Mouse (Mus musculus) kidney, postnatal 4 days (tissue): Measurements from ENCODE around the gene Syngr1.
"Not testable (repeated sequence)": the region's sequence is repeated elsewhere in the genome, so short reads cannot be mapped to it uniquely, and the experiment has no call there.

Experiments used
- DNase-seq, 2 experiments: peaks; one replicate each; pipeline ENCODE4 v3.0.0; 2021; ENCODE audit warnings: mixed read lengths in 2 of 2

Syngr1 gene

DNA sequence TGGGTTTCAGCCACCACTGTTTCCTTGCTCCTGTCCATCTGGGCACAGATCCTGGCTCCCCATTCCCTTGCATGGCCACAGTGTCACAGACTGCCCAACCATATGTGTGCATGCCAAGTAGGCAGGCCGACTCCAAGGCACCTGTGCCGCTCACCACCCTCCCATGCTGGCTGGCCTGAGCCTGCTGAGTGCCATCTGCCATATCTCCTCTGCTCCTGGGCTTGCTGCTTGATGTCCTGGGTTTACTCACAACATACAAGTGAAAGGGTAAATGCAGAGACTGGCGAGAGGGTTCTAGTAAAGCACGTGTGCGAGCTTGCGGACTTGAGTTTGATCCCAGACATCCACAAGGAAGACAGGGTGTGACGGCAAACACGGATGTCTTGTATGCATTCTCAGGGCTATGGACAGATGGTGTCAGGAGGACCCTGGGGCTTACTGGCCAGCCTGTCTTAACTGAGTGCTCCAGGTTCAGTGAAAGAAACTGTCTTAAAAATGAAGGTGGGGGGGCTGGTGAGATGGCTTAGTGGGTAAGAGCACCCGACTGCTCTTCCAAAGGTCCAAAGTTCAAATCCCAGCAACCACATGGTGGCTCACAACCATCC lies 30.7 kb downstream of the Syngr1 start:
- DNase-seq = no peak

DNA sequence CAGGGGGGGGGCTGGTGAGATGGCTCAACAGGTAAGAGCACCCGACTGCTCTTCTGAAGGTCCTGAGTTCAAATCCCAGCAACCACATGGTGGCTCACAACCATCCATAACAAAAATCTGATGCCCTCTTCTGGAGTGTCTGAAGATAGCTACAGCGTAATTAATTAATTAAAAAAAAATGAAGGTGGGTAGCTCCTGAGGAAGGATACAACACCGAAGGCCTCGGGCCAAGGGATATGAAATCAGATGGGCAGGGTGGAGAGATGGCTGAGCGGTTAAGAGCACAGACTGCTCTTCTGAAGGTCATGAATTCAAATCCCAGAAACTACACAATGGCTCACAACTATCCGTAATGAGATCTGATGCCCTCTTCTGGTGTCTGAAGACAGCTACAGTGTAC lies 31.3 kb downstream of the Syngr1 start:
- DNase-seq = not testable (repeated sequence)

GRCm38 (mm10) chr15:80124651-80125050 lies 33.5 kb downstream of the Syngr1 start:
- DNase-seq = peak in 1 of 2 experiments; percentile 28

DNA sequence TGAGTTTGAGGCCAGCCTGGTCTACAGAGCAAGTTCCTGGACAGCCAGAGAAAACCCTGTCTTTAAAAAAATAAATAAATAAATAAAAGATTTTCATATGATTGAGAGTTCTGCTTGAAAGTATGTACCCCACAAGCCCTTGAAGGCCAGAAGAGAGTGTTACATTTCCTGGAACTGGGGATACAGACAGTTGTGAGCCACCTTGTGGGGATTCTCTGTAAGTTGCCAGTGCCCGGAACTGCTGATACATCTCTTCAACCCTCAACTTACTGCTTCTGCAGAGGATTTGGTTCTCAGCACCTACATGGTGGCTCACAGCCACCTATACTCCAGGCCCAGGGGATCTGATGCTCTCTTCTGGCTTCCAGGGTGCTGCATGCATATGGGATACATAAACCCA lies 36.1 kb downstream of the Syngr1 start:
- peak in 1 of 2 experiments; percentile 25 for DNase-seq

- no peak for DNase-seq
These were observed 38.8 kb downstream of the Syngr1 start for GRCm38 (mm10) chr15:80129982-80130381.

GRCm38 (mm10) chr15:80130689-80131088 lies 39.6 kb downstream of the Syngr1 start:
- DNase-seq = no peak

- no peak for DNase-seq
These were observed 40.3 kb downstream of the Syngr1 start for GRCm38 (mm10) chr15:80131421-80131820.

GRCm38 (mm10) chr15:80132452-80132851 lies 41.3 kb downstream of the Syngr1 start:
- peak; percentile 25 to 33 for DNase-seq

DNA sequence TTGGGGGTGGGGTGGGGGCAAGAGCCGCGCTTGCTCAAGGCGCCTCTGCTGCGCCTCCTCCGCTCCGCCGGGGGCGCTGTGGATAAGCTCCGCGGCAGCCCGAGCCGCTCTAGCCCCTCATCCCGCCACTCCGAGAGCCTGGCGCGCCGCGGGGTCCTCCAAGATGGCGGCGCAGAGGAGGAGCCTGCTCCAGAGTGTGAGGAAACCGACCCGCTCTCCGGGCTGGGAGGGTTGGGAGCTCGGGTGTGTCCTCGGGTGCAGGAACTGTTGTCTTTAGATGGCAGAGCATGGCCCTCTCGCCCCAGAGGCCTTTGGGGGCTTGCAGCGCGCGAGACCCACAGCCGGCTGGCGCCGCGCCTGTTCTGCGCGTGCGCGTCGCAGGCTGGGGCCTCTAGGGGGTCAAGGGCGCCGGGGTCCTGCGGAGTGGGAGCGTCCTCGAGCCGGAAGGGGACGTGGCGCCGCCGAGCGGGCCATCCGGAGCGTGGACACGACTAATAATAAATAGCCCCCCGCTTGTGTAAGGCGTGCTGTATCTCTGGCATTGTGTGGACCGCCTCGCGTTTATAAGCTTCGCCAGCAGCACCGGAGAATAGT lies 42.0 kb downstream of the Syngr1 start, which contains the start of gene Tab1:
Gene Tab1 (plus strand): TSS at position 135 of the 594 bp plus-strand sequence.
- DNase-seq = peak; percentile 94 to 97

GRCm38 (mm10) chr15:80133682-80134449 lies 42.7 kb downstream of the Syngr1 start:
- peak in 1 of 2 experiments; percentile 44 for DNase-seq

- DNase-seq = no peak
These were observed 43.3 kb downstream of the Syngr1 start for GRCm38 (mm10) chr15:80134450-80134847.

DNA sequence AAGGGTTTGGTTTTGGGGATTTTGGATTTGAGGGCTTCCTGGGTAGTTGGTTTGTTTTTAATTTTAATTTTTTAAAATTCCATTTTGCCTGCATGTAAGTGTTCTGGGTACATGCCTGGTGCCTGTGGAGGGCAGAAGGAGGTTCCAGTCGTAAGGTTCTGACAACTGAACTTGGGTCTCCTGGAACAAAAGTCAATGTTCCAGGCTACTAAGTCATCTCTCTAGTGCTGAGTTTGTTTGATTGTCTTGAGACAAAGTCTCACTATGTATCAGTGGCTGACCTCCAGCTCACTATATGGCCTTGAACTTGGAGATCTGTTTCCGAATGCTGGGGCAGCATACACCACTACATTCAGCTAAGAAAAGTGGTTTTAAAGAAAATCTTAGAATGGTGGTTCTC lies 44.4 kb downstream of the Syngr1 start:
- no peak for DNase-seq

- no peak for DNase-seq
These were observed 45.5 kb downstream of the Syngr1 start for GRCm38 (mm10) chr15:80136645-80137044.

DNA sequence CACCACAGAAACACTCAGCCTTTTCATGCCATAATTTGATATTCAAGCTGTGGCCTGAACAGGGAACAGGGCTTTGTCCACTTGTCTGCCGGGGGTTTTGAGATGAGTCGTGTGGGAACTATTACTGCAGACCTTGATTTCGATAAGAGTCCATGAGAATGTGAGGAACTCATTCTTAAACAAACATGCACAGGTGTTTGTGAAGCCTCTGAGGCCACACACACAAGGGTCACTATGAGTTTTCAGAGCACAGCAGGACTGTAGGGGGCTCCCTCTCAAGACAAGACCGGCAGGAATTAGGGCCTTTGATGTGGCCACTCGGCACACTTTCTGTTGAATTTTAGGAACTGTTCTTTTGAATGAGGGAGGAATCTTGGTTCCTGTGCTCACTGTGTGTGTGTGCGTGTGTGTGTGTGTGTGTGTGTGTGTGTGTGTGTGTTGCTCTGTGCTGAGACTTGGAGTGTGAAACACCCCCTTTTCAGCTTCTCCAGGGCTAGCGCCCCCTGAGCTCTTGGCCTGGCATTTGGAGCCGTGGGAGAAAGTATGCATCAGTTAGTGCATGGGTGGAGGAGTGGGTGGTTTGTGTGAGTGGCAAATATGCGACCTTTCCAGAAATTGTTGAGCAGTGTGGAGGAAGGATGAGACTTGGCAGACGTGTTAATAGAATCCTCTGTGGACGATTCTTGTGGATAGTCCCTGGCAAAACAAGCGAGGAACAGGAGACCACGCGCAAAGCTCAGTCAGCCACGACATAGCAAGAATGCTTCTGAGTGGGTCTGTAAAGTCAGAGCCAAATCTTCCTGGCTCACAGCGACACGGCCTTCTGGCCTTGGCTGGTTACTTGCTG lies 47.0 kb downstream of the Syngr1 start:
- DNase-seq = peak in 1 of 2 experiments; percentile 47

- DNase-seq = no peak
These were observed 49.2 kb downstream of the Syngr1 start for GRCm38 (mm10) chr15:80140302-80140701.

DNA sequence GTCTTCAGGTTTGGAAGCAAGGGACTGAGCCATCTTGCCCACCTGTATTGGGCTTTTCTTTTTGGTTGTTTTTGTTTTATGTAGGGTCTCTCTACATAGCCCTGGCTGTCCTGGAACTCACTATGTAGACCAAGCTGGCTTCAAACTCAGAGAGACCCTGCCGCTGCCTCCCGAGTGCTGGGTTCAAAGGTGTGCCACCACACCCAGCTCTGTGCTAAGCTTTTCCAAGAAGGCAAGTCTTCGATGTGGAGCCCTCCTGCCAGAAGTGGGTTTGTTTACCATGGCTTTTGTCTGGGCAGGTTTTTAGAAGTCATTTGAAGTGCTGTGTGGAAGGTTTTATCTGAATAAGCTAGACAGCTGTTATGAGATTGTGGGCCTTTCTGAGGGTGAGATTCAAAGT lies 49.7 kb downstream of the Syngr1 start:
- no peak for DNase-seq

- no peak for DNase-seq
These were observed 51.0 kb downstream of the Syngr1 start for GRCm38 (mm10) chr15:80142130-80142529.

- DNase-seq = no peak
These were observed 52.6 kb downstream of the Syngr1 start for GRCm38 (mm10) chr15:80143760-80144159.

- DNase-seq = no peak
These were observed 54.3 kb downstream of the Syngr1 start for GRCm38 (mm10) chr15:80145397-80145796.

DNA sequence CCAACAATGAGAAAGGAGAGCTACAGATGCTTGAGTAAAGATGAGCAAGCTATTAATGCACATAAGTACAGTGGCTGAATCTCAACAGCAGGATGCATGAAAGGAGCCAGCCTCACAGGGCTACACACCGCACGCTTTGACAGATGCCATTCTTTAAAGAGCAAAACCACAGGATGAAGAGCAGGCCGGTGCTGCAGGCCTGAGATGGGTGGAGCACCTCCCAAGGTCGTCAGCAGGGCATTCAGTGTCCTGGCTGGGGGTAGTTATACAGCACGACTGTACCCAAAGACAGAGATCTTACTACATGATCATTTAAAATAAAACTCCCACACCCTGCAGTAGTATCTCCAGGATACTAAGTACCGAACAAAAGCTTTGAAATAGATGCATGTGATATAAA lies 55.0 kb downstream of the Syngr1 start:
- DNase-seq = no peak

DNA sequence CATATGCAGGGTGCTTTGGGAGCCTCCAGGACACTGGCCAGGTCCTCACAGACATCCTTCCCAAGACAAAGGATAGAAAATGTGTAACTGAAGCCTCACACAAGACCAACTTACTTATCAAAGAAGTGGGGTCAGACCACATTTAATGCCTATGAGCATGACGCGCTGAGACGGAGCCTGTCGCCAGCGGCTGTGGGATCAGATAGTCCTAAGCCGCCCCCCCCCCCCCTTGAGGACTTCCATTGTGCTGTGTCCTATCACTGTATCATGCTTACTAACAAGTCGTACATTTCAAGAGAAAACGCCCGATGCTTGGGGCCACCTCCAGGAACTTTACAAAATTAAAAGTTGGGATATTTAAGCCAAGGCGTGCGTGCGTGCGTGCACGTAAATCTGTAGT lies 56.0 kb downstream of the Syngr1 start:
- DNase-seq = no peak

GRCm38 (mm10) chr15:80147511-80147910 lies 56.4 kb downstream of the Syngr1 start:
- DNase-seq = no peak

GRCm38 (mm10) chr15:80148565-80148964 lies 57.4 kb downstream of the Syngr1 start:
- DNase-seq = no peak
